Mouse (Mus musculus) cerebellum, adult 2 months (tissue): ENCODE results near the gene Rnf130.

Source experiments
- CTCF ChIP-seq: fragments of 200-500 bp; IDR thresholded peaks from 2 replicates; pipeline ENCODE4 v1.5.1; 2011; ENCODE audit warnings: low read depth, mild to moderate bottlenecking, control low read depth, low read length, moderate library complexity, borderline replicate concordance; ENCODE audit not compliant: insufficient read depth
- POLR2A ChIP-seq: fragments of 200-500 bp; IDR thresholded peaks from 2 replicates; pipeline ENCODE4 v1.6.1; 2011; ENCODE audit warnings: low read length, control low read depth, borderline replicate concordance; ENCODE audit not compliant: insufficient read depth

GRCm38 (mm10) chr11:50098961-50099481 is 73.9 kb downstream of the Rnf130 start:
- TF ChIP-seq CTCF (no peak), POLR2A (no peak)
